Mouse (Mus musculus) lung, postnatal 25 days (tissue): ENCODE data around the gene Pxmp4.

ENCODE experiments used
- DNase-seq: peaks from one replicate; pipeline ENCODE4 v3.0.0; 2022; ENCODE audit warnings: low spot score

Gene Pxmp4

DNA sequence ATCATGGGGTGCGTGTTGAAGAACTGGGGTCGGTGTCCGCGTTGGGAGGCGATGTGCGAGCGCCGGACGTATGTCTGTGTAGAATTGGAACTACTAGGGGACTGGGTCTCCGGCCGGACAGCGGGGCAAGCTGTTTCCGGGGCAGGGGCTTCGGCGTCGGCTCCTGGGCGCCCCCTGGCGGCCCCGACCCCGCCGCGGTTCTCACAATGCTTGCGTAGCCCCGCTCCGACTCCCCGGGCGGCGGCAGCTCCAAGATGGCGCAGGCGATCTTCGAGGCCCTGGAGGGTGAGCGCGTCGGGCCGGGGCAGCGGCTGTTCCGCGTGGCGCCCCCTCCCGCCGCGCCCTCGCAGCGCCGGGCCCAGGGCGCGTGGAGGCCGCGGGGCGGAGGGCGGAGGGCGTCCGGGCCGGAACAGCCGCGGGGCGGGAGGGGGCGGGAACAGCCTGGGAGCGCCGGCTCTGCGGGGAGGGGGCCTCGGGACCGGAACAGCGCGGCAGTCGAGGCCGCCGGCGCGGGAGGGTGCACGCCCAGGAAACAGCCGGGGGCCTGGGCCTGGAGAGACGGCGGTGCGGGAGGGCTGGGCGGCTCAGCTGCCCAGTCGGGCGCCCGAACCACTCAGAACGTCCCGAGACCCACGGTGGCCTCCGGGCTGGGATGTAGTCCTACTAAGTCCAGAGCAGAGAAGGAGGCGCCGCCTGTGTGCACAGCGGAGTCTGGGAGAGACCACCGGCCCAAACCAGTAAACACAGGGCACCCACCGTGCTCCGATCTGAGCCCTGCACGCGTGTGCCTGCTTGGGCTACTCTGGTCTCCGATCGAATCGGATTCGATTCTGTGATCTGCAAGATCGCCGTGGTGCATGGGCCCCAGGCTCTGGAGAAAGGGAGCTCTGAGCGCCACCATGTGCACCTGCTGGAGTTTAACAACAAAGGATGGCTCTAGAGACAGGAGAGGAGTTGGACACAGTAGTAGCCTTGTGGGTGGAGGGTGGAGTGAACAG lies 9.9 kb upstream of the Pxmp4 start, which contains the start of the genes Zfp341 and 4930519P11Rik:
TSS of gene Zfp341 (plus strand) at position 180 of the 998 bp plus-strand sequence.
TSS of gene 4930519P11Rik (minus strand) at position 320 of the 998 bp plus-strand sequence.
- DNase-seq: peak; percentile 91

DNA sequence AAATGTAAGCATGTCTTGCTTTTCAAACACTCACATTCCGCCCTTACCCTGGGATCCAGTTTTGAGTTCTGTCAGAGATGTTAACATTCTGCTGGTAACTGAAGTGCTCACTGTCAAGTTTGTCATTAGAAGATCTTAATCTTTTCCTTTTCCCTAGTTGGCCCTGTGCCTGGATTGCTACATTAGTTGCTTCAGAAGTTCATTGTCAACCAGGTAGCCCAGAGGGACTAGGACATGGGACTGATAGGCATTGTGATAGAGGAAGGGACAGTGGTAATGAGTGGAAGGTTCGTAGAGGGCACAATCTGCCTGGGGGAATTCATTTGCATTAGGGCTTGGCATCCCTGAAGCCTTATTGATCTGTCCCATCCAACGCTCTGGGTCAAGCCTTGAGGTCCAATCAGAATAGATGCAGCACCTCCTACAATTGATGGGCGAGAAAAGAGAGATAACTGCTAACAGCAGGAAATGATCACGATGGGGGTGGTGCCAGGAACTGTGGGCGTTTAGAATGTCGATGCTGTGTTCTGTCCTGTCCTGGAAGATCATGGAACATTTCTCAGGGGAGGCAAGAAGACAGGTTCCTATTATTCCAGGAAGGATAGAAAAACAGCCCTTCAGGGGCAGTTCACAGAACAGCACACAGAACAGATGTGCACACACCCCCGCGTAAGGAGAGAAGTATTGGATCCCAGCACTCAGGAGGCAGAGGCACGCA lies 5.7 kb upstream of the Pxmp4 start:
- no peak for DNase-seq

DNA sequence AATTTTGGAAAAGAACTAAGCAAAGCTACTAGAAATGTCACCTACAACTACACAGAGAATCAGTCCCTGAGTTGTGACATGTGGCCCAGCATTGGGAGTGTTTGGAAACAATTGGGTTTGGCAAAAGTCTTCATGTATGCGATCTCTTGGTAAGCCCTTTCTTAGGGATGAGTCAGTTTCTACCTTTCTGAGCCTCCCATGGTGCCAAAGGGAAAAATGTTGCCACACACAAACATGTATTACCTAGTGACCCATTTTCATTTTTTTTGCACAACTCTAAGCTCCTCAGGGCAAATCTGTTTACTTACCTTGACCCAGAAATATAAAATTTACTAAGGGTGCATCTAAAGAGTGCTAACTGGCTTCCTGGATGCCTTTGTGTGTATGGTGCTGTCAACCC lies 3.5 kb upstream of the Pxmp4 start:
- no peak for DNase-seq

DNA sequence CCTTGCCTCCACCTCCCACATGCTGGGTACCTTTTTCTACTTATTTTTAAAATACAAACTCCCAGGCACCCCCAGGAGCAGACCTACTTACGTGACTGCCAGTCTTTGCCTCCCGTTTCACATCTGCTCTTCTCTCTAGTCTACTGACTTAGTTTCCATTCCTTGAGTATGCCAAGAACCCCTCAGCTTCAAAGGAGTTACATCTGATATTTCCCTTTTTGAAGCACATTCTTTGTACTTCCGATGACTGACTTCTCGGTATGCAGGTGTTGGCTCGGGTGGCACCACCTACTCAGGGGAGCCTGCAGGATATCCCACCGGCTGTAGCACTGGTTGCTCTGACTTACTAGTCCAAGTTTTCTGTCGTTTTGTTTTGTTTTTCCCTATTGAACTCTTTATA lies 648 bp upstream of the Pxmp4 start:
- no peak for DNase-seq

DNA sequence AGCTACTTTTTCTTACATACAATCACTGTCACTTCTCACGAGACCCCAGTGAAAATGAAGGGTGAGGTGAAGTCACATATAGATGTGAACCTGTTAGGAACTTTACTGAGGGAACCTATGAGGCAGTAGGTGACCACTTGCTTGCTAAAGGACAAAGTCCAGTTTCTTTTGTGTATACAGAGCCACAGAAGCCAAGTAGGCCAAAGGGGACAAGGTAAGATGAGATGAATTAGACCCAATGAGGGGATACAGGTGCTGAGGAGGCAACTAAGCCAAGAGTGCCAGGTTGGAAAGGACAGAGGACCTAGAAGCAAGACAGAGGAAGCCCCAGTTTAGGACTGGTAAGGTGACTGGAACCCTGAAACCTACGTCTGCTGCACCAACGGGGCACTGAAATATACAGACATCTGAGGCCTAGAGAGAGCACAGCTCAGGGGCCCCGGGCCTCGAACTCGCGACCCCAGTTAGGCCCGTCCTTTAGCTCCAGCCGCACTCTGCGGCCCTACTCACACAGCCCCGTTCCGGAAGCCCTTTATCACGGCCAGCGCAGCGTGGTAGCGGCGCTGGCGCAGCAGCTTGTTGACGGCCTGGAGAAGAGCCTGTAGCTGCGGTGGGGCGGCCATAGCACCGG lies 386 bp downstream of the Pxmp4 start:
- DNase-seq: no peak

DNA sequence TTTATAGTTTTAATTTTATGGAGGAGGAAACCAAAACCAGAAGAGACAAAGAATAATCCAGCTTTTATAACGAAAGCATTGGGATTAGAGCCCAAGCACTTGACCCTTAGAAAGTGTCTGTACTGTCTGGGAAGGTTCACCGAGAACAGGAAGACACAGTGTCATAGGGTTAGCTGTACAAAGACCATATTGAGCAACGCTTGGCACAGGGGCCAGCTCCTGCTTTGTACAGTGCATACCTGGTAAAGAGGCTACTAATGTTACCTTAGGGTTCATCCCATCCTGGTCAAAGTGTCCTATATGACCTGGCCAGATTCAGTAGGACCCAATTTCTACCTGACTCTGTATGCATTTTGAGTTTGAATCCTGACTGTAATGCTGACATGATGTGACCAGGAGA lies 2.2 kb downstream of the Pxmp4 start:
- DNase-seq: no peak

DNA sequence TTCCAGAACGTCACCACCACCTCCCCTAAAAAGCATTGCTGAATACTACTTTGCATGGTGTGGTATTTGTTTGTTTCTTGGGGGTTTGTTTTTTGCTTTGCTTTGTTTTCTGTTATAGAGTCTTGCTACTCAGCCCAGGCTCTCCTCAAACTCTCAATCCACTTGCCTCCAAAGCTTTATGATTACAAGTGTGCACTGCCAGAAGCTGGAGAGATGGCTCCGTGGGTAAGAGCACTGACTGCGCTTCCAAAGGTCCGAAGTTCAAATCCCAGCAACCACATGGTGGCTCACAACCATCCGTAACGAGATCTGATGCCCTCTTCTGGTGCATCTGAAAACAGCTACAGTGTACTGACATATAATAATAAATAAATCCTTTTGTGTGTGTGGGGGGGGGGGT lies 2.9 kb downstream of the Pxmp4 start:
- DNase-seq: no peak

DNA sequence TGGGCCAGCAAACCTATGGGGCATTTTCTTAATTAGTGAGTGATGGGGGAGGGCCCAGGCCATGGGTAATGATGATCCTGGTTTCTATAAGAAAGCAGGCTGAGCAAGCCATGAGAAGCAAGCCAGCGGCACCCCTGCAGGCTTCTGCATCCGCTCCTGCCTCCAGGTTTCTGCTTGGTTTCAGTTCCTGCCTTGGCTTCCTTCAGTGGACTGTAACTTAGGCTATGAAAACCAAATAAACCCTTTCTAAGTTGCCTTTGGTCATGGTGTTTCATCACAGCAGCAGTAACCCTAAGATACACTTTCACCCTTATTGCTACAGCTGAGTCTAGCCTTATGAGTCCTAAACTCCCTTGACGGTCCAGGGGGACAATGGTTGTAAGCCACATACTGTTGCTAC lies 6.1 kb downstream of the Pxmp4 start:
- no peak for DNase-seq

DNA sequence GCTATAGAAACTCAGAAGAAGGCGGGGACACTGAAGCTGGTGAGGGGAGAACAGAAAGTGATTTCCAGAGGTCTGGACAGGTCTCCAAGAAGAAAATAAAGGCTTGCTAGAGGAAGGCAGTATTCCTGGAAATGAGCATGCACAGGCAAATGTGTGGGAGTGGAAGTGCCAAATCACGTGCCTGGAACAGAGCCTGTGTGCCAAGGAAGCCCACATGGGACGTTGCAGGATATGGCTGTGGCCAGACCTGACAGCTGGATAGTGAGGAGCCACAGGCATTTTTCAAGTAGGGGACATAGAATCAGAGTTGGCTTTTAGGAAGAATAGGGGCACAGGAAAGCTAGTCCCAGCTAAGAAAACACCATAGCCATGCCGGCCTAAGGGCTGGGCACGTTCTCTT lies 7.7 kb downstream of the Pxmp4 start:
- no peak for DNase-seq

DNA sequence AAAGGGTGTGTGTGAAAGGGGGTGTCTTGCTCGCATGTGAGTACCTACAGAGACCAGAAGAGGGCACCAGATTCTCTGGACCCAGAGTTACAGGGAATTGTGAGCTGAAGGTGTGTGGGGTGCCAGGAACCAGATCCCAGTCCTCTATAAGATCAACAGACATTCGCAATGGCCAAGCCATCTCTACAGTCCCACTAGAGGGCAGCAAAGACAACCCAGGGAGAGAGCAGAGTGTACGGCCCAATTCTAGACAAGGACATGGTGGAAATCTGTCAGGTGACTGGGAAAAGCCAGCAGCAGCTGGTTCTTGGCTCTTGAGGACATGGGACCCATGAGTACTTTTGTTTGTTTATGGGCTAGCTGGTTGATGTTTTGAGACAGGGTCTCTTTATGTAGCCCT lies 10.5 kb downstream of the Pxmp4 start:
- DNase-seq: peak; percentile 68

DNA sequence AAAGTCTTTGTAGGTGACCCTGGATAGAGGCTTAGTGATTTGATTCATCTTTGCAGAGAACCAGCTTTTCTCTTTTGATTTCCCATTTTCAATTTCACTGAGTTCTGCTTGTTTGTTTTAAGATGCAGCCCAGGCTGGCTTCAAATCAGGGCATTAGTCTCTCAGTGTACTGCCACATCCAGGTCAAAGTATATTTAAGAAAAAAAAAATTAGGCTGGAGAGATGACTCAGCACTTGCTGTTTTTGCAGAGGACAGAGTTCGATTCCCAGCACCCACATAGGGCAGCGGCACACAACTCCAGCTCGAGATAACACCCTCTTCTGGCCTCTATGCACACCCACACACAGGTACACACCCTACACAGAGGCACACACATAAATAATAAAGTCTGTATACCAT lies 12.3 kb downstream of the Pxmp4 start:
- DNase-seq: no peak

DNA sequence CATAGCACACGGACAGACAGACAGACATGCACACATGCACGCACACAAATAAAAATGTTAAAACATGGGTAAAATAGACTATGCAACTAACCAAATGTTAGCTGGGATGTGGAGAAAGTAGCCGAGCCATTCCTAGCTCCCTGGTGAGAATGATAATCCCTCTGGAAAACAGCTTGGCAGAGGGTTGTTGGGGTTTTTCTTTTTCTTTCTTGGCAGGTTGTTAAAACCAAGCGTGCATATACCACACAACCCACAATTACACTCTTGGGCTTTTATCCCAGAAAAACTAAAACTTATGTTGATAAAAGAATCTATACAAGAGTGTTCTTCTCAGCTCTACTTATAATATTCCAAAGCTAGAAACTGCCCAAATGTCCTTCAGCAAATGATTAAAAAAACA lies 14.5 kb downstream of the Pxmp4 start:
- no peak for DNase-seq

DNA sequence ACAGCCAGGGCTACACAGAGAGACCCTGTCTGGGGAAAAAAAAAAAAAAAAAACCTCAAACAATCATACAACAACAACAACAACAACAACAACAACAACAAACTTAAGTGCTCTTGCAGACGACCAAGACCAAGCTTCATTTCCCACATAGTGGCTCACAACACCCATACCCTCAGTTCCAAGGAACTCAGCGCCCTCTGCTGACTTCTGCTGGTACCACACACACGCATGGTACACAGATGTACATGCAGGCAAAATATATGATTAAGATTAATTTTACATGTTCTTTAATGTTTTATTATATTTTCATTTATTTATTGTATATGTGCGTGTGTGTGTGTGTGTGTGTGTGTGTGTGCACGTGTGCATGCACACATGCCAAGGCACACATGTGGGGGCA lies 17.1 kb downstream of the Pxmp4 start:
- no peak for DNase-seq

DNA sequence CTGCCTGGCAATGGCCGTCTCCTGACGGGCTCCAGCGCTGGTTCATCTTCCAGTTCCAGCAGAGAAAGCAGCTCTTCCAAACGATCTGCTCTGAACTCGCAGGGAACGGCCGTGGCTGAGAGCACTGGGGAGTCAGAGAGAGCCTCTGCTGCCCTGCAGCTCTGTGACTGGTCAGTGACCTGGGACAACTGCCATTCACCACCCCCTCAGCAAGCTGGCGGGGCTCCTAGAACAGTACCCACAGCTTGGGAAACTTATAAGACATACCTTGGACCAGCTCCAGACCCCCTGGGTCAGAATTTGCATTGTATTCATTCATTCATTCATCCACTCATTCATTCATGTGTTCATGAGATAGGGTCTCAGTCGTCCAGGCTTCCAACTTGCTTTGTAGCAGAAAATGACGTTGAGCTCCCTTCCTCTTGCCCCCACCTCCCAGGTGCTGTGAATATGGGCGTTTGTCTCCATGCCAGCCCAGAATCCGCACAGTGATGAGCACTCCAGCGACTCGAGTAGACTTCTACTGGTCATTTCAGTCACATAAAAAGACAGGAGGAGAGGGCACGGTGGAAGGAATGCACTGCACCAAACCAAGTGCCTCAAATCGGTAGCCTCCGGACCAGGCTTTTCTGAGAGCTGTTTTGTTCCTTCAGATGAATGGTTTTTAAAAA lies 18.4 kb downstream of the Pxmp4 start:
- DNase-seq: no peak

DNA sequence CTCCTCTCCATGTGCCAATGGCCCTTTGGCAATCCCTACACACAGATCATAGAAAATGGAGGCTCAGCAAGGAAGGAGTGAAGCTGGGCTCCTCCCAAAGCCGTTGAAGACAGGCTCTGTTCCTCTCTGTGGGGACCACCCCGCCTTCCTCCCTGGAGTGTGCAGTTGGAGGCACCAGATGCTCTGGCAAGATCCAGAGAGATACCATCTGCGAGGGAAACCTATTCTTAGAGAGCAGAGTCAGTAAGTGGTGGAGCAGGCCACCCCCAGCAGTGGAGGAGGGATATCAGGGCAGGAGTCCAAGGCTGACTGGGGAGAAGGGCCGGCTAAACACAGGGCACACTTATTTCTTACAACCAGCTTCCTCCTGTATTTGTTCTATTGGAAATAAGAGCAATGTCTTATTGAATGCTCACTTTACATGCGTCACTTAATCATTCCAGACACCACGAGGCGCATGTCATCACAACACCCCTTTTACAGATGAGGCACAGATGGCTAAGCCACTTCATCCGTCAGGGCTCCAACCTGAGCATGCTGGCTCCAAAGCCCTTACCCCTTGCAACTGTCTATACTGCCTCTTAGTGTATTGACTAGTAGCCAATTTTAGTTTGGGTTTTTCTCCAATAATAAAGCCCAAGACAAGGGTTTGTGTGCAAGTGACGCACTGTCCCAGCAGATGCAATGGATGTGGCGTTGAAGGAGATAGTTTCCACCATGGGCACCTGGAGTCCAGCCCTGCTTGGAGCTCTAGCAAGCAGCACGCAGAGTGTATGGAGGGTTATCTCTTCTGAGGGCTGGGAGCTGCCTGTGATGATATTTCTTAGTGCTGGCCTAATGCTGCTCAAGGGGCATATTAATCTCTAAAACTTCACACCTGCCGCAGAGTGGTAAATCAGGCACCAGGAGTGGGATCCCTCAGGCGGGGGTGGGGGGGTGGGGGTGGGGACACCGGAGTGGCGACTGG lies 19.3 kb downstream of the Pxmp4 start:
- no peak for DNase-seq

DNA sequence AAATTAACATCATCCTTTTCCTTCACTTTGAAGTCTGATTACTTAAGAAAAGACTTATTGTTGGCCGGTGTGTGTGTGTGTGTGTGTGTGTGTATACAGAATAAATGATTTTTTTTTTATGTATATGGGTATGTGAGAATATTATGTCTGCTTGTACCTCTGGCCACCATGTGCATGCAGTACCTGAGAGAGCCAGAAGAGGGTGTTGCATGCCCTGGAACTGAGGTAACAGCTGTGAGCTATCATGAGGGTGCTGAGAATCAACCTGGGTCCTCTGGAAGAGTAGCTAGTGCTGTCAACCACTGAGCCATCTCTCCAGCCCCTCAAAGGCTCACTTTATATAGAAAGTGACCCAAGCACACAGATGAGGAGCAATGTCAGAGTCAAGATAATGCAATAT lies 22.1 kb downstream of the Pxmp4 start:
- no peak for DNase-seq

DNA sequence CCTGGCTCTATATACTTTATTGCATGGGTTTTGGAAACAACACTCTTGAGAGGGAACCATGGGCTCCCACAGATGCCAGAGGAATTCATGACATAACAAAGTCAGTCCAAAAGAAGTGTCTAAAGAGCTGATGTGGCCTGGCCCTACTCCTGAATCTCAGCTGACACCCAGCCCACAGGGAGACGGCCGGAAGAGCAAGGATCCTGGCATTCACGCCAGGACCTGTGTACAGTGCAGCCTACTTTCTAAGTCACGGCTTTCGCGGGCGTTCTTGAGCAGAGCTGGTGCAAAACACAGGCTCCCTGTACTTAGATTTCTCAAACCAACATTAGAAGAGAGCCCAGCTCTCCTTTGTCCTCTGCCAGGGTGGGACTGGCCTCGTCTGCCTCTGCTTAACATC lies 22.9 kb downstream of the Pxmp4 start:
- no peak for DNase-seq

DNA sequence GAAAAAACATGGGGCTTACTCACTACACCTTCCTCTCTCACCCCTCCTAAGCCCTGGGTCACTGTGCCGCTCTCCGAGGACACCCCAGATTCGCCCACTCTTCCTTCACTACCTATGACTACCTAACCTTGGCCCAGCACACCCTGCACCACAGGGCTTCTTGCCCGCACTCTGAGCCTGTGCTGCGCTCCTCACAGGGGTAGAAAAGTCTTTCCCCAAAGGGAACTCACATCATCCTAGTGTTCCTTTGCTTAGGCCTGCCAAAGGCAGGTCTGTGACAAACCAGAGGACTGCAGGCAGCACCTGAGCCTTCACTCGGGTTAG lies 25.8 kb downstream of the Pxmp4 start:
- DNase-seq: no peak

DNA sequence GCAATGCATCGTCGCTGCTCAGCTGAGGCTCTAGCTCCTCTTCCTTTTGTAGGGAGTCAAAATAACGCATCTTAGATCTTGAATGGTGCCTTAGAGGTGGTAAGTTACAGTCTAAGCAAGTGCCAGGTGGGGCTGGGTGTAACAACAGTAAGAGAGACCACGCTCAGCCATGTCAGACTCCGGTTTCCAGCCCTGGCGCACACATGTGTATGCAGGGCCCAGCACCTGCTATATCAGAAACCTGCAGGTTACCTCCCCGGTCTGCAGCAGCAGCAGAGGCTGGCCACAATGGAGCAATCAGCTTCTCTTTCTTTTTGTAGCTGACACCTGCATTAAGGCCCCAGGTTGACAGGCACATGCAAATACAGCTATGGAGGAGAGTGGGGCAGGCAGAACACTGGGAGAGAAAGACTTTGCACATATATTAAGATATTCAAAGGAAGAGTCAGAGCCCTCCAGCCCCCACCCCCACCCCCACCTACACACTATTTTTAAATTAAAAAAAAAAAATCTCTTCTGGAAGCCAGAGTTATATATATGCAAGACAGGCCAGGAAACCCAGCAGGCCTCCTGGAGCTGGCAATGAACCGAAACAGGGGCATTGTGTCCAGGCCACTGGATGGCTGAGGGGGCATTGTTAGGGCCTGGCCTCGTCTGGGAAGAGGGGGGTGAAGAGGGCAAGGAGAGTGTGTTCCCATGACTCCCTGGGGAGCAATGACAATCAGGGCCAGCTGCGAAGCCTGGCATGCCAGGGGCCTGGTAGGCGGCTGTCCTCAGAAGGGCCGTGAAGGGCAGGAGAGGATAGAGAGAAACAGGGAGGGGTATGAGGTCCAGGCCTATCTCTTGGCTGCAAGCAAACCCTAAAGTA lies 26.4 kb downstream of the Pxmp4 start:
- DNase-seq: no peak

DNA sequence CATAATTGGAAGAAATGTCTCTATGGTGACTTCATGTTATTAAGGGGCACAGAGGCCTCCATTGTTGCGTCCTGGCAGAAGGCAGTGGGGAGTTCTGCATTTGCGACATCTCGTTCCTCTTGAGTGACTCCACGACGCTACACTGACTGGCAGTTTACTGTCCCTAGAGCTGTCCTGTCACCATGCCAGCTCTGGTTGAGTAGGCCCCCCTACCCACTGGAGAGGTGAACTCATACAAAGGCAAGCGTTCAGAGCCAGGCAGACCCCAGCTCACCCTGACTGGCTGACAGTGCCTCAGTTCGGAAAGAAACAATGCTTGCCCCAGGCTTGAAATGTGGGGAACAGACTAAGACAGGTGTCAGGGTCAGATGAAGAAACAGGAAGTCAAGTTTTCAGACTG lies 29.2 kb downstream of the Pxmp4 start:
- DNase-seq: no peak
